Mouse (Mus musculus) MEL (cell line): ENCODE data around the gene Zbtb8os.

Experiments
- CTCF ChIP-seq, 3 experiments: IDR thresholded peaks in 2 of 3; conservative IDR thresholded peaks in 1 of 3; 2 replicates each; pipeline ENCODE4 v1.5.1; 2011 to 2012; ENCODE audit warnings: low read length in 3 of 3, low read depth in 2 of 3, mild to moderate bottlenecking in 2 of 3, improper control_type of control experiment in 1 of 3, inconsistent platforms in 1 of 3, mixed read lengths in 1 of 3, moderate library complexity in 1 of 3; ENCODE audit not compliant: control insufficient read depth in 1 of 3, insufficient read depth in 1 of 3, poor library complexity in 1 of 3, severe bottlenecking in 1 of 3
- MEF2A ChIP-seq: IDR thresholded peaks from 2 replicates; pipeline ENCODE4 v1.6.1; 2014; ENCODE audit warnings: low read depth, mild to moderate bottlenecking, inconsistent platforms, low read length, improper control_type of control experiment; ENCODE audit not compliant: poor library complexity, insufficient replicate concordance, severe bottlenecking; ENCODE audit errors: extremely low read depth
- SMC3 ChIP-seq: IDR thresholded peaks from 2 replicates; pipeline ENCODE4 v1.6.1; 2011; ENCODE audit warnings: low read depth, low read length, improper control_type of control experiment
- TCF12 ChIP-seq: IDR thresholded peaks from 2 replicates; pipeline ENCODE4 v1.6.1; 2014; ENCODE audit warnings: low read depth, mild to moderate bottlenecking, inconsistent platforms, low read length, improper control_type of control experiment, moderate library complexity

DNA sequence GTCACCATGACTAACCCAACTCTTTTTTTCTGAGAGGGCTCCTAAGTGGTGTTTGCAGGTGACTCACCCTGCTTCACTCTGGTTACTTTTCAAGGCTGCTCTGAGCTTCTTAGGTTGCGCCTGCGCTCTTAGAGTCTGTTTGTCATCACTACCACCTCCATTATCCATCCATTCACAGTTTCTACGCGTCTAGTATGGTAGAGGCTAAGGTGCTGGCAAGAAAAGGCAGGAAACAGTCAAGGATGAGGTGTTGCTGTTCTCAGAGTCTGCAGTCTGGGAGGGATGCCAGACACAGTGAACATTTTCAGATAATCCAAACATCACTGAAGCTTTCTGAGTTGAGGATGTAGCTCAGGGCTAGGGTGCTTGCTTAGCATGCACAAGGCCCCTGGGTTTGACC lies 37.8 kb upstream of the Zbtb8os start:
- TF ChIP-seq SMC3 = no peak
- TF ChIP-seq CTCF (IDR thresholded peaks at IDR 0.05 in 2 of 3, conservative IDR thresholded peaks at IDR 0.05 in 1 of 3; ENCODE audit: control insufficient read depth in 1 of 3, insufficient read depth in 1 of 3, low read depth in 2 of 3, low read length in 3 of 3, poor library complexity in 1 of 3, severe bottlenecking in 1 of 3) = no peak
- no peak for TF ChIP-seq MEF2A
- no peak for TF ChIP-seq TCF12
